Mouse (Mus musculus) urinary bladder, adult 2 months (tissue): Measurements from ENCODE around the gene Foxp1. TPM values are rescaled to one million over a fixed set of nuclear protein-coding genes. Genes with fewer than 3 reads are reported as not detected.

Experiments
- DNase-seq: peaks from one replicate; pipeline ENCODE4 v3.0.0; 2022; ENCODE audit warnings: low spot score
- polyA plus RNA-seq: library from polyadenylated mRNA; depleted of rRNA; stranded (reverse); fragments of >200 nt; gene quantifications from 2 replicates; pipeline ENCODE4 v1.2.3, GENCODE M21; 2012

Foxp1 gene
- polyA plus RNA-seq, 1 experiment = 46.5 TPM

DNA sequence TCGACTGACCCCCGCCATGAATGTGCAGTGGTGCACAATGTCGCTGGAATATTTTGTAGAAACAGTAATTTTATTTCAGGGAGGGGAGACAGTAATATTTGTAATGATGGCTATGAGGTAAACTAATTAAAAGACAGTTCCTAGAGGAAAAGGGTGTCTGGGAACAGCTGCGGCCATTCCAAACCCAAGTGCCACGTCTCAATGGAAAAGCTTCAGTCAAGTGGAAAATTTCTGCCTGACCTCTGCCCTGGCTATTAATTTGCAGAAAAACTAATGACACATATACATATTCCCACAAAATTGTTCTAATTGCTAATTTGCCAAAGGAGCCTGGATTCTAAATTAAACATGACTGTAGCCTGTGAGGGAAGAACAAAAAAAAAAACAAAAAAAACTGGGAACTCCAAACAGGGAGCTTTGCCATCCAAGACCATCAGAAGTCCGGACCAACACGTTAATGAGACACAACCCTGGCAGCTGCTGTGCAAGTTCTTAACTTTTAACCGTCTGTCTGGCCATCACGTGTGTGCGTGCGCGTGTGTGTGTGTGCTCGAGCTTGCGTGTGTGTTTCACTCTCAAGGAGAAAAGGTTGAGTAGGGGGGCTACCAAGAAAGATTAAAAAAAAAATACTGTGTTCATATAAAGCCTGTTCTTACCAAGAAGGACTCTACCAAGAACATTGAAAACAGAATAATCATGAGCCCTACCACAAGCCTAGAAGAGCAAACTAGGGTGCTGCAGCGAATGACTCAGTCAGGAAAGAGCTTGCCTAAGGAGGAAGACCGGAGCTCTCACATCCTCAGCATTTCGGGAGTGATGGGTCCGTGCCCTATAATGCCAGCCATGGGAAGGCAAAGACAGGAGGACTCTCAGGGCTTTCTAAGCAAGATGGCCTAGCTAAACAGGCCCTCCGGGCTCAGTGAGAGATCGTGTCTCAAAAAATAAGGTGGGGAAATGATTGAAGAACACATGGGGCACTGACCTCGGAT is 574.1 kb downstream of the Foxp1 start:
- no peak for DNase-seq

GRCm38 (mm10) chr6:98947486-98948152 is 574.9 kb downstream of the Foxp1 start:
- no peak for DNase-seq

GRCm38 (mm10) chr6:98946731-98947130 is 575.8 kb downstream of the Foxp1 start:
- no peak for DNase-seq

DNA sequence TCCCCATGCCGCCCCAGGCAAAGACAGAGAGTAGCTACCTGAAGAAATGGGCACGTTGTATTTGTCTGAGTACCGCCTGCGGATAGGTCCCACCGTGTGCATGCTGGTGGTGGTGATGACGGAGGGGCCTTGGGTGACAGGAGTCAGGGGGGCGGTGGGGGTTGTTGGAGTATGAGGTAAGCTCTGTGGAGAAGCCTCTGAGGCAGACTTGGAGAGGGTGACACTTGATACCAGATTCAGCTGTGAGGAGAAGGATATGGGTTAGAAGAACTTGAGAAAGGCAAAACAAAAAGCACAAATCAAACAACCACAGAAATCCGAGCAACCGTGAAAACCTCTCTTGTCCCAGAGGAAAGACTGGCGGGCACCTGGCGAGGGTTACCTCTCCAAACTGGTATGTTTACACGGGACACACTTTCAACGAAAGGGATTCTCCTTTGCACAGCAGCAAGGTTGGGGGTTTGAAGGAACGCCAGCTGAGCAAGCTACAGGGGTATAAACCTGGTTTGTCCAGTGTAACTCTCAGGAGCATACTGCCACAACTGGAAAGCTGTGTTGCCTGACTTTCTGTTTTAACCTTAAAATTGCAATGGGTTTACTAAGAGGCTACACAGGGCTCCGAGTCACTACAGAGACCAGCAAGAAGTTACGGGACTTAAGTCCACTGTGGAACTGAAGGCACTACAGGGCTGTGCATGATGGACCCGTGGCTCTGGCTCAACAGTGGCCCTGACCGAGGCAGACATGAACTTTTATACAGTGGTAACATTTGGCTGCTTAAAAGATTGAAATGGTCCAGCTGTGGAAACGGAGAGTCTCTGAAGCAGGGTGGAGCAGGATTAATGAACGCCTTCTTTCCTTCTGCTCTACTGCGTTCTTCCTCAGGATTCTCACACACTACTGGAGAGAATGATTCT is 576.8 kb downstream of the Foxp1 start:
- DNase-seq = no peak

GRCm38 (mm10) chr6:98938348-98938747 is 584.2 kb downstream of the Foxp1 start:
- DNase-seq = no peak

GRCm38 (mm10) chr6:98937513-98937912 is 585.0 kb downstream of the Foxp1 start:
- DNase-seq = no peak

GRCm38 (mm10) chr6:98936377-98936776 is 586.1 kb downstream of the Foxp1 start:
- no peak for DNase-seq

DNA sequence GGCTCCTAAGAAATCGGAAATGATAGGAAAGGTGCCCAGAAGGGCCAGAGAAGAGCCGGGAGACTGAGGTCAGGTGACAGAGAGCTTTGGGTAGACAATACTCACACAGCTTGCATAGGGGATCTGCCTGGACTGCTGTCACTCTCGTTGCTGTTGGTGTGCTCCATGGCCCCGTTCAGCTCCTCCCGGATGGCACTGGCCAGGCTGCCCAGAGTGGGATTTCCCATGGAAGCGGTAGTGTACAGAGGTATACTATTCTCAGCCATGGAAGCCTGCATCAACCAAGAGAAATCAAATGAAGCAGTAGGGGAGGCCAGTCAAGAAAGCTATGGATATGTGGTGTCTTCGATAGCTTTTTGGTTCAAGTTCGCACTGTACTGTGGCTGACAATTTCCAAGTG is 587.4 kb downstream of the Foxp1 start:
- no peak for DNase-seq

- DNase-seq = no peak
Measured at GRCm38 (mm10) chr6:98934381-98934780, 588.1 kb downstream of the Foxp1 start.

DNA sequence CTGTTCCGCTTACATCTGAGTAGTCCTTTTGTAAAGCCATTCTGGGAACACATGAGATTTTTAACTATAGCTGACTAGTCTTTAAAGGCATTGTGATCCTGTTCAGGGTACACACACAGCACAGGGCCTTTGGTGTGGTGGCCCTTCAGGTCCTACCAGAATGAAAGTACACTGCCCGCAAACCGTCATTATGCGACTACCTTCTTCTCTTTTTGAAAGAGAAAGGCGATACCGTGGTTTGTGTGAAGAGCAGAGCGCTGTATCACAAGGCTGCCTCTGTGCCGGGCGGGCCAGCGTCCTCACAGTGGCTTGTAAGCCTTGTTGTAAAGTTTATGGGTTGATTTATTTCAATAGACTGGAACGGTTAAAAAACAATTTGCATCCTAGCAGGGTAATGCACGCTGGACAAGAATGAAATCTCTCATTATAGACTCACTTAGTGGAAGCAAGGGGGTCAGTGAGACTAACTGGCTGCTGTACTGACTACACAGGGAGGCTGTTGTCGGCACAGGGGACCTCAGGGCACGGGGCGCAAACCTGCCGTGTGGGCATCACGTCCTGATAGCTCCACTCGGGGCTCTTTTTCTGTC is 589.3 kb downstream of the Foxp1 start:
- no peak for DNase-seq

DNA sequence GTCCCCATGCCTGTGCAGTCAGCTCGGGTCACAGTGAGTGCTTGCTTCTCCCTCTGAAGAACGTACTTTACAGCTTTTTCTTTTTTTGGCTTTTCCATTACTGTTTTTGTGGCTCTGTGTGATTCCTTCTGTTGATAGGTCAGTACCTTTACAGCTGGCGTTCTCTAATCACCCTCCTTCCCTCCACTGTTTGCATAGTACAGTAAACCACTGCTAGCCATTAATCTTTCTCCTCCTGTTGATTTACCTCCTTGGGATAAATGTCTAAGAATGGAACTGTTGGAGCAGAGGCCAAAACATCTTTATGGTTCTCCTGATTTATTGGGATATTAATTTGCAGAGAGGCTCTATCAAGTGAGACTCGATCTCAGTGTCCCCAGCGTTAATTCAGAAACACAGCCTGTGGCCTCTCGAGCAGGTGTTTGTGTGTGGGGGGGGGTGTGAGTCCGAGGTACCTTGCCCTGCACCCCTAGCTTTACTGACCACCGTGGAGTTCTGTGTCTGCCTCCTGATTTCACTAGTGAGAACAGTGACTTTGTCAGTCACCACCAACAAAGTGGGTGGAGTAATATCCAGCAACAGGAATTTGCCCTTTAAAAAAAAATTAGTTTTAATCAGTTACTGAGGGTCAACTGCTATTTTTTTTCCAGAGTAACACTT is 590.5 kb downstream of the Foxp1 start:
- no peak for DNase-seq

DNA sequence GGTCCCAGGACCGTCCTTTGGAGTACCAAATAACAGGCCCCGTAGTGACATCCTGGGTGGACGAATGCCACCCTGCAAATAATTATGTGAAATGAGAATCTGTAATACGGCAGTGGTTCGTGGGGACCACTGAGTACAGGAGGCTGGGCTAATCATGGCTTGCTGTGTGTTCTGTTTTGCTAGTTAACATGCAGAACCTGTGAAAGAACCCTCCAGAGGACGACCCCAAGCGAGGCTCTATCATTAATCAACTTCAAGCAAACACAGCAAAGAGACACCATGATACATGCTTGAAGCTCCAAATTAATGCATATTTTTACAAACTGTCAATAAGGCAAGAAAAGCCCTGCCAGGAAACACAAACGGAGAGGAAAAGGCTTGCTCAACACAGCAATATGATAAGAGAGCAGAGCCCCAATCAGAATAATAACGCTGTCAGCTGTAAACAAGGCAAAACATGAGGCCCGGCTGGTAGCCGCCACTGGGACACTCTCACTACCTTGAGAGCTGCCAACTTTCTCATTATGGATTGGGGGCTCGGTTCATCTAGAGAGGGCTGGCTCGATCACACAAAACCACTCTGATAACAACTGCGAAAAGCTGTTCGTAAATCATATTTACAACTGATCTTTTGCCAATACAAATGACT is 591.7 kb downstream of the Foxp1 start:
- DNase-seq = no peak

- no peak for DNase-seq
Measured at GRCm38 (mm10) chr6:98928365-98928764, 594.2 kb downstream of the Foxp1 start.

GRCm38 (mm10) chr6:98901259-98901658 is 621.3 kb downstream of the Foxp1 start:
- no peak for DNase-seq

- DNase-seq = no peak
Measured at GRCm38 (mm10) chr6:98878208-98878607, 644.3 kb downstream of the Foxp1 start.

DNA sequence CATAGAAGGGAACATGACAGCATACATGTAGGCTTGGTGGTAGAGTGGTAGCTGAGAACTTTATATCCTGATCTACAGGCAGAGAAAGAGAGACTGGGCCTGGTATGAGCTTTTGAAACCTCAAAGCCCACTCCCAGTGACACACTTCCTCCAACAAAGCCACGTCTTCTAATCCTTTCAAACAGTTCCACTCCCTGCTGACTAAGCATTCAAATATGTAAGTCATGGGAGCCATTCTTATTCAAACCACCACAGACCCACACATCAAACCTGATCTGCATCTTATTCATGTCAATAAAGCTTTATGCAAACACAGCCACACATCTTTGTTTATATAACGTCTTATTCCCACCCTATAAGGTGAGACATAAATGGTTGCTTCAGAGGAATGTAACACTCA is 646.1 kb downstream of the Foxp1 start:
- DNase-seq = no peak
